10 mouse cellular contexts compared by ENCODE assay signal in the genomic region with DNA sequence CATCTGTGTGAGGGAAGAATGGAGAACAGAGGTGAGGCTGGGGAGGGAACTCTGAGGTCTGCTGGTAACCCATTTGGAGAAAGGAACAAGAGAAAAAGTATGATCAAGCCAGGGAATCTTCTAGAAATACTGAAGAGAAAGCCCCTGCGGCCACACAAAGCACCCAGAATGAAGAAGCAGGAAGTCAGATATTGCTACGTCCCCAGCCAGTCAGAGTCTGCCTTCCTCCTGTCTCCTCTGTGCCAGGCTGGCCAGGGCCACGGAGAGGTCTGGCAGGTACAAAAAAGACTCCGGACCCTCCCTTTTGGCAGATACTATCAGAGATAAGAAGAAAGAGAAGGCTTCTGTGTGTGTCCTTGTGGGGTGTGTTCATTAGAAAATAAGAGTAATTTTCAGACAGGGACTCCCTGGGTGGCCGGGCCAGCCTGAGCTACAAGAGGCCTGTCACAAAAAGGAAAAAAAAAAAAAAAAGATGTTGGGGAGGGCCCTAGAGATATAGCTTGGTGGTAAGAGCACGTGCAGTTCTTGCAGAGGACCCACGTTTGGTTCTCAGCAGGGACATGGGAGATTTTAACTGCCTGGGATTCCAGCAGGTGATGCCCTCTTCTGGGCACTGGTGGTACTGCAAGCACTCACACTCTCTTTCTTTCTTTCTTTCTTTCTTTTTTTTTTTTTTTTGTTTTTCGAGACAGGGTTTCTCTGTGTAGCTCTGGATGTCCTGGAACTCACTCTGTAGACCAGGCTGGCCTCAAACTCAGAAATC. TPM values are rescaled to one million over a fixed set of nuclear protein-coding genes. Genes with fewer than 3 reads are reported as not detected.
DNase-seq lines count a peak whose midpoint lies in the region; ATAC-seq and TF ChIP-seq lines count a peak whose summit lies in the region.
"Had no signal": no experiment of that assay in that cellular context is flagged by ENCODE, and none has a peak within 500 bp of the region (broad histone marks: within the 10 kb centered on the region; RNA-seq: fewer than 3 reads in every experiment).

No protein-coding gene starts in this region.

- H3K4me2 ChIP-seq in liver, postnatal 0 days (ENCODE audit: low read depth, low read length), result peak overlapping the region; percentile 26

- ATAC-seq in liver, postnatal 0 days, result peak; percentile 32; the same call in 1 of the 2 replicates
- ATAC-seq in monocyte, adult 5-6 weeks (replicated peaks; ENCODE audit: insufficient number of reproducible peaks, low FRiP score, low TSS enrichment, poor library complexity, severe bottlenecking), result no peak

- H3K9ac ChIP-seq in liver, postnatal 0 days (replicated peaks), result no peak overlapping the region

- H3K9me3 ChIP-seq in liver, postnatal 0 days (ENCODE audit: low read length), result no peaks in the 10 kb centered on the region

- H3K4me3 ChIP-seq in layer of hippocampus, adult 2 months, result no peak overlapping the region
- no peak overlapping the region for H3K4me3 ChIP-seq in liver, postnatal 0 days (ENCODE audit: low read depth, low read length)
- H3K4me3 ChIP-seq: myocyte had no signal

- no peaks in the 10 kb centered on the region for H3K27me3 ChIP-seq in liver, postnatal 0 days (ENCODE audit: insufficient read depth, low read length)

- 29% methylated on average over 8 of the region's 8 CpGs for WGBS in liver, postnatal 0 days (ENCODE audit: insufficient replicate concordance)

- peaks cover 14% of the 10 kb centered on the region for H3K4me1 ChIP-seq in liver, postnatal 0 days (ENCODE audit: insufficient read depth)

- TF ChIP-seq POLR2A in brain, embryonic 14.5 days (IDR thresholded peaks at IDR 0.05; ENCODE audit: borderline replicate concordance, extremely low read depth, insufficient read depth, insufficient read length, poor library complexity, severe bottlenecking), result no peak

- H3K27ac ChIP-seq in layer of hippocampus, adult 2 months, result no peak overlapping the region
- H3K27ac ChIP-seq in liver, postnatal 0 days (ENCODE audit: low read depth), result no peak overlapping the region

- TF ChIP-seq CTCF in layer of hippocampus, adult 2 months (conservative IDR thresholded peaks at IDR 0.05), result peak; percentile 75
- peak; percentile 71; the same call in 1 of the 2 replicates for TF ChIP-seq CTCF in brain, embryonic 14.5 days (IDR thresholded peaks at IDR 0.05; ENCODE audit: borderline replicate concordance, extremely low read depth, insufficient read depth, insufficient read length)
- TF ChIP-seq CTCF in liver, postnatal 0 days (IDR thresholded peaks at IDR 0.05; ENCODE audit: low read depth), result peak; percentile 83

- H3K36me3 ChIP-seq in liver, postnatal 0 days (replicated peaks; ENCODE audit: insufficient read depth, low read length), result no peaks in the 10 kb centered on the region

- DNase-seq in adrenal gland, postnatal 10 days, result peak; percentile 63
- DNase-seq in adrenal gland, adult 8-10 months, result no peak
- no peak for DNase-seq in layer of hippocampus, adult 2 months (ENCODE audit: low spot score in 2 of 2)
- no peak for DNase-seq in layer of hippocampus, adult 8-10 months (ENCODE audit: low spot score in 2 of 2)
- peak; percentile 44 for DNase-seq in brain, embryonic 14.5 days (ENCODE audit: low read depth)
- peak; percentile 78 for DNase-seq in liver, postnatal 0 days
- peak; percentile 71 for DNase-seq in thymus, postnatal 0 days (ENCODE audit: low spot score)

- no peak for TF ChIP-seq EP300 in liver, postnatal 0 days (IDR thresholded peaks at IDR 0.05; ENCODE audit: low read depth)

RNA-seq across cellular contexts. Expression of gene Ccdc63, which starts 1.8 kb away (rescaled TPM):
- not detected for total RNA-seq in adrenal gland, postnatal 10 days (2021)
- under 1 TPM in 1 of 4 experiments, not detected in 3; 0.22 TPM for total RNA-seq in adrenal gland, adult 8-10 months (2022)
- 1 to 10 TPM in 1 of 2 experiments, under 1 TPM in 1; 0.39 to 1.2 TPM for total RNA-seq in layer of hippocampus, adult 2 months (2021)
- 1 to 10 TPM in 1 of 4 experiments, under 1 TPM in 3; 0.29 to 1.7 (median 0.48) TPM for total RNA-seq in layer of hippocampus, adult 8-10 months (2022)
- 0.07 and 0.24 TPM in 2 replicates for polyA plus RNA-seq in brain, embryonic 14.5 days (2012; rRNA removed)
- 0.13 and 0.18 TPM in 2 replicates for polyA plus RNA-seq in liver, postnatal 0 days (2015; fragmentation: Nextera tagmentation; extraction: Ambion mirVana)
- 0.33 and 0.40 TPM in 2 replicates for polyA plus RNA-seq in thymus, postnatal 0 days (2015; fragmentation: Nextera tagmentation; extraction: Ambion mirVana)
- total RNA-seq in monocyte, adult 5-6 weeks (2017), result 0.48 TPM in 1 of 3 replicates, not detected in the others
- total RNA-seq: heart, postnatal 36 days had no signal
- polyA plus RNA-seq: myocyte had no signal

RNA-seq across cellular contexts. Expression of gene Ppp1cc, which starts 15.7 kb away (rescaled TPM):
- 100 to 1,000 TPM; 149 to 173 TPM for total RNA-seq in adrenal gland, postnatal 10 days (2021)
- total RNA-seq in adrenal gland, adult 8-10 months (2022), result 100 to 1,000 TPM; 122 to 226 (median 188) TPM
- total RNA-seq in layer of hippocampus, adult 2 months (2021), result 100 to 1,000 TPM; 223 to 228 TPM
- 100 to 1,000 TPM; 165 to 238 (median 203) TPM for total RNA-seq in layer of hippocampus, adult 8-10 months (2022)
- polyA plus RNA-seq in brain, embryonic 14.5 days (2012; rRNA removed), result 270 and 345 TPM in 2 replicates
- polyA plus RNA-seq in liver, postnatal 0 days (2015; fragmentation: Nextera tagmentation; extraction: Ambion mirVana), result 97.7 and 97.9 TPM in 2 replicates
- polyA plus RNA-seq in thymus, postnatal 0 days (2015; fragmentation: Nextera tagmentation; extraction: Ambion mirVana), result 321 and 340 TPM in 2 replicates
- 150 to 191 TPM (median 177 TPM) in 3 replicates for total RNA-seq in monocyte, adult 5-6 weeks (2017)

RNA-seq across cellular contexts. Expression of gene Myl2, which starts 41.7 kb away (rescaled TPM):
- 100 to 1,000 TPM in 1 of 2 experiments, 10 to 100 TPM in 1; 25.5 to 182 TPM for total RNA-seq in adrenal gland, postnatal 10 days (2021)
- total RNA-seq in adrenal gland, adult 8-10 months (2022), result not detected
- under 1 TPM in 1 of 2 experiments, not detected in 1; 0.88 TPM for total RNA-seq in layer of hippocampus, adult 2 months (2021)
- 1 to 10 TPM in 3 of 4 experiments, under 1 TPM in 1; 0.80 to 4.7 (median 2.9) TPM for total RNA-seq in layer of hippocampus, adult 8-10 months (2022)
- 0.26 and 0.32 TPM in 2 replicates for polyA plus RNA-seq in brain, embryonic 14.5 days (2012; rRNA removed)
- 0.66 and 7.2 TPM in 2 replicates for polyA plus RNA-seq in liver, postnatal 0 days (2015; fragmentation: Nextera tagmentation; extraction: Ambion mirVana)
- 1.3 and 1.7 TPM in 2 replicates for polyA plus RNA-seq in thymus, postnatal 0 days (2015; fragmentation: Nextera tagmentation; extraction: Ambion mirVana)
- not detected in 3 replicates for total RNA-seq in monocyte, adult 5-6 weeks (2017)

Comparison
In these comparisons a context has a peak if more than half of its experiments do, and no peak if none do; other contexts are left out.
1. DNase-seq: peak in adrenal gland, postnatal 10 days (single experiment), brain, embryonic 14.5 days (single experiment), liver, postnatal 0 days (single experiment) and thymus, postnatal 0 days (single experiment); none in adrenal gland, adult 8-10 months (single experiment), layer of hippocampus, adult 2 months (0 of 2) and layer of hippocampus, adult 8-10 months (0 of 2).
2. RNA of gene Myl2, which starts 41.7 kb away (total RNA-seq): 25.5 to 182 TPM in adrenal gland, postnatal 10 days; 0.80 to 4.7 TPM in layer of hippocampus, adult 8-10 months, 0.88 TPM in layer of hippocampus, adult 2 months, not detected in adrenal gland, adult 8-10 months and not detected in monocyte, adult 5-6 weeks; every median in the first group is over 4 times any median in the second.
3. Peak in every context shown above with its lines, with median percentiles within 50 percentile points of each other: CTCF ChIP-seq.